9 mouse cellular contexts compared by ENCODE assay signal in the genomic region with DNA sequence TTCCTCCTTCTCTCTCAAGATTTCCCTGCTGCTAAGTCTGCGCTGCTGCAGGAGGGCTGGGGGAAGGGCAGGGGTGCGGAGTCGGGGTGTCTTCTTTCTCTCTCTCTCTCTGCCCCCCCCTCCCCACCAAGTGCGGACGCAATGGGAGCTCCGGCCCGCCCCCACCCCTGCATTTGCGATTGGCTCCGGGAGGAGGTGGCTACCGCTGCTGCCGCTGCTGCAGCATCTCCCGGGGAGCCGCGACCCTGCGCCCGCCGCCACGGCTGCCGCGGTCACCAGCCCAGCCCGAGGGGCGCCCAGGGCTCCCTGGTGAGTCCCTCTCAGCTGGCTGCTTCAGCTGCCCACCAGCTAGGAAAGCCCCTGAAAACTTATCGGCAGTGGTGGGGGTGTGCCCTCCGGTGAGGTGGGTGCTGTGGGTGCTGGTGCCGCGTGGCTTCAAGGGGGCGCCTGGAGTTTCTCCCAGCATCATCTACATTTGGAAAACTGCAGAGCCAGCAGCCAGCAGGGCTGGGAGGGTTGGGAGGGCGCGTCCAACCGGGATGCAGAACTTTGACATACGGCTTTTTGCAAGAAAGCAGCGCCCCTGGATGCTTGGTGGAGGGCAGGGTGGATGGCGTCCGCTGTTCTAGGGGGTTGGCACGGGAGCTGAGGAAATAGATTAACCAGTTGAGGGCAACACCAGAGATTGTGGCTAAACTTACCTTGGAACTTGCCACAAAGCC. TPM values are rescaled to one million over a fixed set of nuclear protein-coding genes. Genes with fewer than 3 reads are reported as not detected.
DNase-seq lines count a peak whose midpoint lies in the region; ATAC-seq lines count a peak whose summit lies in the region.
"Had no signal": no experiment of that assay in that cellular context is flagged by ENCODE, and none has a peak within 500 bp of the region (broad histone marks: within the 10 kb centered on the region; RNA-seq: fewer than 3 reads in every experiment).

No protein-coding gene starts in this region.

- H3K9ac ChIP-seq in kidney, embryonic 15.5 days, result peak overlapping the region; percentile 26; the same call in 1 of the 2 replicates
- peak overlapping the region; percentile 46 for H3K9ac ChIP-seq in hindbrain, embryonic 15.5 days
- peak overlapping the region; percentile 54 for H3K9ac ChIP-seq in neural tube, embryonic 11.5 days (ENCODE audit: low read length)

- H3K27ac ChIP-seq in kidney, embryonic 15.5 days, result no peak overlapping the region
- H3K27ac ChIP-seq in hindbrain, embryonic 15.5 days (replicated peaks), result 0 out of 2 replicates have a peak overlapping the region, but pooled peaks have one; percentile 2
- H3K27ac ChIP-seq in neural tube, embryonic 11.5 days (ENCODE audit: low read depth, low read length), result 0 out of 2 replicates have a peak overlapping the region, but pooled peaks have one; percentile 0

- WGBS in kidney, embryonic 15.5 days, result under 1% methylated on average over 30 of the region's 35 CpGs
- 2% methylated on average over 30 of the region's 35 CpGs for WGBS in hindbrain, embryonic 15.5 days
- WGBS in neural tube, embryonic 11.5 days, result 2% methylated on average over 29 of the region's 35 CpGs

- no peak for DNase-seq in kidney, postnatal 14 days
- peak; percentile 29 for DNase-seq in embryo, embryonic 11.5 days (ENCODE audit: low read depth, low spot score)
- DNase-seq in neural tube, embryonic 11.5 days (ENCODE audit: low spot score), result peak; percentile 49
- no peak for DNase-seq in cerebellum, adult 9-11 months
- DNase-seq in frontal cortex, postnatal 25 days (ENCODE audit: low spot score in 2 of 2), result no peak

- no peaks in the 10 kb centered on the region for H3K9me3 ChIP-seq in kidney, embryonic 15.5 days (replicated peaks)
- H3K9me3 ChIP-seq in hindbrain, embryonic 15.5 days, result no peaks in the 10 kb centered on the region
- no peaks in the 10 kb centered on the region for H3K9me3 ChIP-seq in neural tube, embryonic 11.5 days (ENCODE audit: control insufficient read depth, low read length)

- peaks cover 12% of the 10 kb centered on the region for H3K4me1 ChIP-seq in kidney, embryonic 15.5 days
- H3K4me1 ChIP-seq in hindbrain, embryonic 15.5 days (replicated peaks), result peaks cover 17% of the 10 kb centered on the region
- H3K4me1 ChIP-seq in neural tube, embryonic 11.5 days (ENCODE audit: control insufficient read depth, insufficient read depth, low read length), result 0 out of 2 replicates have a peak, but pooled peaks cover 2% of the 10 kb centered on the region

- H3K4me3 ChIP-seq in kidney, embryonic 15.5 days (replicated peaks), result peak overlapping the region; percentile 40
- peak overlapping the region; percentile 53 for H3K4me3 ChIP-seq in hindbrain, embryonic 15.5 days
- peak overlapping the region; percentile 42 for H3K4me3 ChIP-seq in neural tube, embryonic 11.5 days (ENCODE audit: low read depth, low read length)

- no peaks in the 10 kb centered on the region for H3K36me3 ChIP-seq in kidney, embryonic 15.5 days
- no peaks in the 10 kb centered on the region for H3K36me3 ChIP-seq in hindbrain, embryonic 15.5 days
- no peaks in the 10 kb centered on the region for H3K36me3 ChIP-seq in neural tube, embryonic 11.5 days (ENCODE audit: control insufficient read depth, insufficient read depth, low read length)

- peak overlapping the region; percentile 70 for H3K4me2 ChIP-seq in kidney, embryonic 15.5 days
- H3K4me2 ChIP-seq in hindbrain, embryonic 15.5 days, result peak overlapping the region; percentile 87
- H3K4me2 ChIP-seq in neural tube, embryonic 11.5 days (ENCODE audit: low read depth), result peak overlapping the region; percentile 77

- peaks cover 74% of the 10 kb centered on the region for H3K27me3 ChIP-seq in kidney, embryonic 15.5 days
- H3K27me3 ChIP-seq in hindbrain, embryonic 15.5 days, result peaks cover 23% of the 10 kb centered on the region
- peaks cover 34% of the 10 kb centered on the region for H3K27me3 ChIP-seq in neural tube, embryonic 11.5 days (ENCODE audit: control insufficient read depth, insufficient read depth, low read length)

- no peak for ATAC-seq in kidney, embryonic 15.5 days (replicated peaks; ENCODE audit: low FRiP score)
- ATAC-seq in hindbrain, embryonic 15.5 days (ENCODE audit: low FRiP score, low read depth), result peak; percentile 54; the same call in 1 of the 2 replicates
- no peak for ATAC-seq in neural tube, embryonic 11.5 days (ENCODE audit: insufficient read depth, low FRiP score, low TSS enrichment)
- ATAC-seq in erythroid progenitor cell, adult 5-6 weeks (replicated peaks; ENCODE audit: low FRiP score, poor library complexity, severe bottlenecking), result no peak

RNA-seq across cellular contexts. Expression of a gene that starts 51.6 kb away (rescaled TPM):
- polyA plus RNA-seq in kidney, embryonic 15.5 days (2015; fragmentation: Nextera tagmentation; extraction: Ambion mirVana), result 3.0 and 4.7 TPM in 2 replicates
- not detected in 2 replicates for polyA plus RNA-seq in hindbrain, embryonic 15.5 days (2015; fragmentation: Nextera tagmentation; extraction: Ambion mirVana)
- polyA plus RNA-seq in neural tube, embryonic 11.5 days (2014; fragmentation: Nextera tagmentation; extraction: Ambion mirVana), result 0.16 and 0.19 TPM in 2 replicates
- not detected in 2 replicates for total RNA-seq in erythroid progenitor cell, adult 5-6 weeks (2015; ENCODE audit: low replicate concordance)
- total RNA-seq in erythroid progenitor cell, adult 5-6 weeks (2017; ENCODE audit: low replicate concordance), result not detected in 2 replicates
- total RNA-seq: CH12.LX had no signal

Comparison
In these comparisons a context has a peak if more than half of its experiments do, and no peak if none do; other contexts are left out.
1. DNase-seq: peak in embryo, embryonic 11.5 days (single experiment) and neural tube, embryonic 11.5 days (single experiment); none in kidney, postnatal 14 days (single experiment), cerebellum, adult 9-11 months (single experiment) and frontal cortex, postnatal 25 days (0 of 2).
2. Peak in every context shown above with its lines, with median percentiles within 50 percentile points of each other: H3K4me2 ChIP-seq, H3K4me3 ChIP-seq and H3K9ac ChIP-seq.